Mouse (Mus musculus) lung, postnatal 0 days (tissue): ENCODE data around the gene Bcas1.

ENCODE experiments used
- CTCF ChIP-seq: IDR thresholded peaks from 2 replicates; pipeline ENCODE4 v1.5.1; 2016; ENCODE audit warnings: antibody characterized with exemption, mild to moderate bottlenecking
- EP300 ChIP-seq: IDR thresholded peaks from 2 replicates; pipeline ENCODE4 v1.6.1; 2016; ENCODE audit warnings: antibody characterized with exemption, mild to moderate bottlenecking, control low read depth

- TF ChIP-seq EP300 (no peak), CTCF (no peak)
Observed at GRCm38 (mm10) chr2:170428966-170429365, 1.3 kb upstream of the Bcas1 start.
